Mouse (Mus musculus): Measurements from ENCODE around the gene Tm4sf20. TPM values are rescaled to one million over a fixed set of nuclear protein-coding genes. Genes with fewer than 3 reads are reported as not detected.

Gene Tm4sf20
- polyA plus RNA-seq, 1 experiment from 2014 or later, result 0.31 TPM

GRCm38 (mm10) chr1:82738066-82738465, 30.2 kb downstream of the Tm4sf20 start:
- Histone ChIP-seq H3K27ac (replicated peaks) (no peak overlapping the region), H3K9ac (replicated peaks) (no peak overlapping the region), H3K27me3 (no peaks in the 10 kb centered on the region), H3K9me3 (no peaks in the 10 kb centered on the region), H3K4me1 (no peaks in the 10 kb centered on the region), H3K4me2 (replicated peaks) (no peak overlapping the region), H3K4me3 (no peak overlapping the region), H3K36me3 (peaks cover 62% of the 10 kb centered on the region)
- no peak for ATAC-seq (ENCODE audit: low FRiP score, low read depth)
- WGBS, result 96% methylated on average over 1 of the region's 1 CpGs

- Histone ChIP-seq H3K4me1 (no peaks in the 10 kb centered on the region), H3K4me3 (no peak overlapping the region), H3K9me3 (no peaks in the 10 kb centered on the region), H3K4me2 (replicated peaks) (no peak overlapping the region), H3K36me3 (peaks cover 81% of the 10 kb centered on the region), H3K9ac (replicated peaks) (no peak overlapping the region), H3K27me3 (no peaks in the 10 kb centered on the region), H3K27ac (replicated peaks) (no peak overlapping the region)
- no peak for ATAC-seq (ENCODE audit: low FRiP score, low read depth)
- WGBS, result 91% methylated on average over 1 of the region's 1 CpGs
These were observed 34.9 kb downstream of the Tm4sf20 start for GRCm38 (mm10) chr1:82733357-82733756.

- H3K27ac ChIP-seq (replicated peaks), result no peak overlapping the region
- 94% methylated on average over 5 of the region's 5 CpGs for WGBS
- H3K9ac ChIP-seq (replicated peaks), result no peak overlapping the region
These were observed 41.8 kb downstream of the Tm4sf20 start for GRCm38 (mm10) chr1:82726482-82726881.

GRCm38 (mm10) chr1:82725875-82726185, 42.4 kb downstream of the Tm4sf20 start:
- H3K9ac ChIP-seq (replicated peaks), result peak overlapping the region; percentile 82
- peak overlapping the region; percentile 67 for H3K4me3 ChIP-seq
- WGBS, result 57% methylated on average over 4 of the region's 4 CpGs
- no peak for ATAC-seq (ENCODE audit: low FRiP score, low read depth)
- no peak overlapping the region for H3K27ac ChIP-seq (replicated peaks)
- no peaks in the 10 kb centered on the region for H3K9me3 ChIP-seq
- peak overlapping the region; percentile 83 for H3K4me2 ChIP-seq (replicated peaks)
- H3K4me1 ChIP-seq, result peaks cover 8% of the 10 kb centered on the region
- H3K36me3 ChIP-seq, result peaks cover 21% of the 10 kb centered on the region
- H3K27me3 ChIP-seq, result peaks cover 6% of the 10 kb centered on the region

More at GRCm38 (mm10) chr1:82726482-82726881, 41.8 kb downstream of the Tm4sf20 start:
- H3K4me2 ChIP-seq (replicated peaks), result no peak overlapping the region
- peaks cover 8% of the 10 kb centered on the region for H3K4me1 ChIP-seq
- peaks cover 4% of the 10 kb centered on the region for H3K27me3 ChIP-seq
- peaks cover 28% of the 10 kb centered on the region for H3K36me3 ChIP-seq
- H3K9me3 ChIP-seq, result no peaks in the 10 kb centered on the region
- ATAC-seq (ENCODE audit: low FRiP score, low read depth), result no peak
- H3K4me3 ChIP-seq, result no peak overlapping the region

GRCm38 (mm10) chr1:82725026-82725874, 43.0 kb downstream of the Tm4sf20 start:
- Histone ChIP-seq H3K9ac (replicated peaks) (peak overlapping the region; percentile 82), H3K9me3 (no peaks in the 10 kb centered on the region), H3K27ac (replicated peaks) (peak overlapping the region; percentile 54), H3K4me2 (replicated peaks) (peak overlapping the region; percentile 83), H3K27me3 (peaks cover 6% of the 10 kb centered on the region), H3K4me1 (peaks cover 8% of the 10 kb centered on the region), H3K36me3 (peaks cover 15% of the 10 kb centered on the region), H3K4me3 (peak overlapping the region; percentile 67)
- under 1% methylated on average over 37 of the region's 37 CpGs for WGBS
- peak; percentile 98 for ATAC-seq (ENCODE audit: low FRiP score, low read depth)

GRCm38 (mm10) chr1:82724339-82725025, 43.8 kb downstream of the Tm4sf20 start, which contains the start of gene Mff:
Gene Mff, plus strand, starts transcription at chr1:82724890.
- Histone ChIP-seq H3K36me3 (peaks cover 8% of the 10 kb centered on the region), H3K27ac (replicated peaks) (peak within 1 kb of the TSS; percentile 54), H3K9me3 (no peaks in the 10 kb centered on the region), H3K4me1 (peaks cover 8% of the 10 kb centered on the region), H3K27me3 (peaks cover 6% of the 10 kb centered on the region), H3K9ac (replicated peaks) (peak within 1 kb of the TSS; percentile 82), H3K4me3 (peak within 1 kb of the TSS; percentile 67), H3K4me2 (replicated peaks) (peak within 1 kb of the TSS; percentile 83)
- peak; percentile 98 for ATAC-seq (ENCODE audit: low FRiP score, low read depth)
- WGBS, result 10% methylated on average over 38 of the region's 38 CpGs

GRCm38 (mm10) chr1:82717816-82718512, 50.3 kb downstream of the Tm4sf20 start:
- Histone ChIP-seq H3K4me2 (replicated peaks) (no peak overlapping the region), H3K27me3 (peaks cover 6% of the 10 kb centered on the region), H3K36me3 (no peaks in the 10 kb centered on the region), H3K27ac (replicated peaks) (no peak overlapping the region), H3K9ac (replicated peaks) (no peak overlapping the region), H3K9me3 (no peaks in the 10 kb centered on the region), H3K4me1 (no peaks in the 10 kb centered on the region), H3K4me3 (no peak overlapping the region)
- 78% methylated on average over 9 of the region's 9 CpGs for WGBS
- no peak for ATAC-seq (ENCODE audit: low FRiP score, low read depth)

Other genes starting within 250 kb of the Tm4sf20 start
- gene Col4a4, start 181.6 kb downstream of the Tm4sf20 start, polyA plus RNA-seq (2016; fragmentation: Nextera tagmentation; extraction: Ambion mirVana), result 0.07 and 0.13 TPM in 2 replicates
- gene Col4a3, start 181.5 kb downstream of the Tm4sf20 start, polyA plus RNA-seq (2016; fragmentation: Nextera tagmentation; extraction: Ambion mirVana), result 0.09 and 0.10 TPM in 2 replicates
- 276 and 284 TPM in 2 replicates for gene Mff, start 43.6 kb downstream of the Tm4sf20 start, polyA plus RNA-seq (2016; fragmentation: Nextera tagmentation; extraction: Ambion mirVana)
- not detected in 2 replicates for gene Gm47791, start 2.8 kb upstream of the Tm4sf20 start, polyA plus RNA-seq (2016; fragmentation: Nextera tagmentation; extraction: Ambion mirVana)
- gene Agfg1, start 71.0 kb upstream of the Tm4sf20 start, polyA plus RNA-seq (2016; fragmentation: Nextera tagmentation; extraction: Ambion mirVana), result 40.7 and 45.3 TPM in 2 replicates
- gene A030005L19Rik, start 144.9 kb upstream of the Tm4sf20 start, polyA plus RNA-seq (2016; fragmentation: Nextera tagmentation; extraction: Ambion mirVana), result not detected in 2 replicates
- not detected in 2 replicates for gene A030014E15Rik, start 156.5 kb upstream of the Tm4sf20 start, polyA plus RNA-seq (2016; fragmentation: Nextera tagmentation; extraction: Ambion mirVana)
- not detected in 2 replicates for gene Gm6217, start 162.9 kb upstream of the Tm4sf20 start, polyA plus RNA-seq (2016; fragmentation: Nextera tagmentation; extraction: Ambion mirVana)
- gene A030003K21Rik, start 174.9 kb upstream of the Tm4sf20 start, polyA plus RNA-seq (2016; fragmentation: Nextera tagmentation; extraction: Ambion mirVana), result not detected in 2 replicates
- not detected in 2 replicates for gene Gm7544, start 187.6 kb upstream of the Tm4sf20 start, polyA plus RNA-seq (2016; fragmentation: Nextera tagmentation; extraction: Ambion mirVana)
- not detected in 2 replicates for gene Gm47955, start 191.8 kb upstream of the Tm4sf20 start, polyA plus RNA-seq (2016; fragmentation: Nextera tagmentation; extraction: Ambion mirVana)
- not detected in 2 replicates for gene Gm47959, start 232.1 kb upstream of the Tm4sf20 start, polyA plus RNA-seq (2016; fragmentation: Nextera tagmentation; extraction: Ambion mirVana)